Mouse (Mus musculus): Measurements from ENCODE around the gene Ptprk. TPM values are rescaled to one million over a fixed set of nuclear protein-coding genes. Genes with fewer than 3 reads are reported as not detected.

Ptprk gene
- total and polyA plus RNA-seq, 2 experiments from 2014 or later, result 25.6 to 70.3 TPM

- TF ChIP-seq CTCF (IDR thresholded peaks at IDR 0.05; ENCODE audit: low read depth) (no peak), EP300 (IDR thresholded peaks at IDR 0.05; ENCODE audit: low read depth) (no peak)
- Histone ChIP-seq H3K9ac (replicated peaks; ENCODE audit: low read depth, low read length) (no peak overlapping the region), H3K27me3 (ENCODE audit: control insufficient read depth, insufficient read depth, low read length) (no peaks in the 10 kb centered on the region), H3K4me1 (ENCODE audit: control insufficient read depth, insufficient read depth) (peaks cover 25% of the 10 kb centered on the region), H3K9me3 (replicated peaks; ENCODE audit: control insufficient read depth, low read length) (no peaks in the 10 kb centered on the region), H3K4me2 (ENCODE audit: low read depth, low read length) (no peak overlapping the region), H3K27ac (ENCODE audit: low read depth) (0 out of 2 replicates have a peak overlapping the region, but pooled peaks have one; percentile 8), H3K36me3 (replicated peaks; ENCODE audit: control insufficient read depth, insufficient read depth, low read length) (no peaks in the 10 kb centered on the region), H3K4me3 (ENCODE audit: low read depth, low read length) (no peak overlapping the region)
- no peak for ATAC-seq (ENCODE audit: insufficient read depth, low read depth)
- DNase-seq (ENCODE audit: low spot score), result no peak
Observed at GRCm38 (mm10) chr10:28164746-28165145, 90.1 kb downstream of the Ptprk start.

- no peak overlapping the region for H3K27ac ChIP-seq (ENCODE audit: low read depth)
- H3K4me3 ChIP-seq (ENCODE audit: low read depth, low read length), result no peak overlapping the region
- ATAC-seq (ENCODE audit: insufficient read depth, low read depth) (no peak), DNase-seq (ENCODE audit: low spot score) (no peak)
- H3K4me2 ChIP-seq (ENCODE audit: low read depth, low read length), result no peak overlapping the region
- TF ChIP-seq EP300 (IDR thresholded peaks at IDR 0.05; ENCODE audit: low read depth) (no peak), CTCF (IDR thresholded peaks at IDR 0.05; ENCODE audit: low read depth) (no peak)
- no peaks in the 10 kb centered on the region for H3K27me3 ChIP-seq (ENCODE audit: control insufficient read depth, insufficient read depth, low read length)
- H3K9me3 ChIP-seq (replicated peaks; ENCODE audit: control insufficient read depth, low read length), result no peaks in the 10 kb centered on the region
- 88% methylated on average over 1 of the region's 1 CpGs for WGBS
- no peaks in the 10 kb centered on the region for H3K36me3 ChIP-seq (replicated peaks; ENCODE audit: control insufficient read depth, insufficient read depth, low read length)
- H3K4me1 ChIP-seq (ENCODE audit: control insufficient read depth, insufficient read depth), result peaks cover 25% of the 10 kb centered on the region
- H3K9ac ChIP-seq (replicated peaks; ENCODE audit: low read depth, low read length), result no peak overlapping the region
Observed at GRCm38 (mm10) chr10:28166610-28167009, 92.0 kb downstream of the Ptprk start.

- Histone ChIP-seq H3K27ac (ENCODE audit: low read depth) (peak overlapping the region; percentile 8; the same call in 1 of the 2 replicates), H3K4me1 (ENCODE audit: control insufficient read depth, insufficient read depth) (peaks cover 25% of the 10 kb centered on the region), H3K36me3 (replicated peaks; ENCODE audit: control insufficient read depth, insufficient read depth, low read length) (no peaks in the 10 kb centered on the region), H3K4me2 (ENCODE audit: low read depth, low read length) (no peak overlapping the region), H3K9me3 (replicated peaks; ENCODE audit: control insufficient read depth, low read length) (no peaks in the 10 kb centered on the region), H3K27me3 (ENCODE audit: control insufficient read depth, insufficient read depth, low read length) (no peaks in the 10 kb centered on the region), H3K9ac (replicated peaks; ENCODE audit: low read depth, low read length) (no peak overlapping the region), H3K4me3 (ENCODE audit: low read depth, low read length) (no peak overlapping the region)
- TF ChIP-seq CTCF (IDR thresholded peaks at IDR 0.05; ENCODE audit: low read depth) (no peak), EP300 (IDR thresholded peaks at IDR 0.05; ENCODE audit: low read depth) (no peak)
- ATAC-seq (ENCODE audit: insufficient read depth, low read depth) (no peak; the same call in 1 of the 2 replicates), DNase-seq (ENCODE audit: low spot score) (no peak)
- 43% methylated on average over 2 of the region's 2 CpGs for WGBS
Observed at GRCm38 (mm10) chr10:28167097-28167496, 92.5 kb downstream of the Ptprk start.

GRCm38 (mm10) chr10:28171196-28171595, 96.6 kb downstream of the Ptprk start:
- H3K4me2 ChIP-seq (ENCODE audit: low read depth, low read length), result no peak overlapping the region
- H3K9ac ChIP-seq (replicated peaks; ENCODE audit: low read depth, low read length), result no peak overlapping the region
- no peak overlapping the region for H3K4me3 ChIP-seq (ENCODE audit: low read depth, low read length)
- no peak overlapping the region for H3K27ac ChIP-seq (ENCODE audit: low read depth)
- DNase-seq (ENCODE audit: low spot score), result no peak
- WGBS, result 76% methylated on average over 1 of the region's 1 CpGs
- peaks cover 12% of the 10 kb centered on the region for H3K4me1 ChIP-seq (ENCODE audit: control insufficient read depth, insufficient read depth)
- ATAC-seq (ENCODE audit: insufficient read depth, low read depth), result no peak
- H3K9me3 ChIP-seq (replicated peaks; ENCODE audit: control insufficient read depth, low read length), result no peaks in the 10 kb centered on the region
- no peak for TF ChIP-seq EP300 (IDR thresholded peaks at IDR 0.05; ENCODE audit: low read depth)
- no peak for TF ChIP-seq CTCF (IDR thresholded peaks at IDR 0.05; ENCODE audit: low read depth)
- H3K36me3 ChIP-seq (replicated peaks; ENCODE audit: control insufficient read depth, insufficient read depth, low read length), result no peaks in the 10 kb centered on the region
- H3K27me3 ChIP-seq (ENCODE audit: control insufficient read depth, insufficient read depth, low read length), result no peaks in the 10 kb centered on the region

- H3K27me3 ChIP-seq (ENCODE audit: control insufficient read depth, insufficient read depth, low read length), result no peaks in the 10 kb centered on the region
- H3K9ac ChIP-seq (replicated peaks; ENCODE audit: low read depth, low read length), result no peak overlapping the region
- no peak for TF ChIP-seq CTCF (IDR thresholded peaks at IDR 0.05; ENCODE audit: low read depth)
- no peak for TF ChIP-seq EP300 (IDR thresholded peaks at IDR 0.05; ENCODE audit: low read depth)
- H3K4me1 ChIP-seq (ENCODE audit: control insufficient read depth, insufficient read depth), result peaks cover 7% of the 10 kb centered on the region
- H3K36me3 ChIP-seq (replicated peaks; ENCODE audit: control insufficient read depth, insufficient read depth, low read length), result no peaks in the 10 kb centered on the region
- WGBS, result 39% methylated on average over 4 of the region's 4 CpGs
- DNase-seq (ENCODE audit: low spot score) (no peak), ATAC-seq (ENCODE audit: insufficient read depth, low read depth) (no peak)
- no peak overlapping the region for H3K4me3 ChIP-seq (ENCODE audit: low read depth, low read length)
- H3K9me3 ChIP-seq (replicated peaks; ENCODE audit: control insufficient read depth, low read length), result no peaks in the 10 kb centered on the region
- H3K4me2 ChIP-seq (ENCODE audit: low read depth, low read length), result no peak overlapping the region
- H3K27ac ChIP-seq (ENCODE audit: low read depth), result no peak overlapping the region
Observed at GRCm38 (mm10) chr10:28178876-28179275, 104.3 kb downstream of the Ptprk start.

- Histone ChIP-seq H3K36me3 (replicated peaks; ENCODE audit: control insufficient read depth, insufficient read depth, low read length) (no peaks in the 10 kb centered on the region), H3K9me3 (replicated peaks; ENCODE audit: control insufficient read depth, low read length) (no peaks in the 10 kb centered on the region), H3K27me3 (ENCODE audit: control insufficient read depth, insufficient read depth, low read length) (no peaks in the 10 kb centered on the region), H3K9ac (replicated peaks; ENCODE audit: low read depth, low read length) (no peak overlapping the region), H3K4me3 (ENCODE audit: low read depth, low read length) (no peak overlapping the region), H3K4me2 (ENCODE audit: low read depth, low read length) (no peak overlapping the region), H3K4me1 (ENCODE audit: control insufficient read depth, insufficient read depth) (peaks cover 16% of the 10 kb centered on the region), H3K27ac (ENCODE audit: low read depth) (no peak overlapping the region)
- no peak for TF ChIP-seq CTCF (IDR thresholded peaks at IDR 0.05; ENCODE audit: low read depth)
- no peak for TF ChIP-seq EP300 (IDR thresholded peaks at IDR 0.05; ENCODE audit: low read depth)
- ATAC-seq (ENCODE audit: insufficient read depth, low read depth) (no peak), DNase-seq (ENCODE audit: low spot score) (no peak)
- 87% methylated on average over 3 of the region's 3 CpGs for WGBS
Observed at GRCm38 (mm10) chr10:28182081-28182480, 107.5 kb downstream of the Ptprk start.
